Mouse (Mus musculus) limb, embryonic 10.5 days (tissue): ENCODE results near the gene AI597479. TPM values are rescaled to one million over a fixed set of nuclear protein-coding genes. Genes with fewer than 3 reads are reported as not detected.

ENCODE experiments used
- DNase-seq: peaks from one replicate; pipeline ENCODE4 v3.0.0-alpha.2; 2017; ENCODE audit warnings: low spot score
- H3K27ac ChIP-seq: fragments of 300-500 bp; sonication (generic); 2 replicates; pipeline ENCODE4 v1.5.1; 2016; ENCODE audit warnings: mild to moderate bottlenecking
- H3K27me3 ChIP-seq: fragments of 300-500 bp; sonication (generic); 2 replicates; pipeline ENCODE4 v1.6.1; 2016; ENCODE audit warnings: low read depth, mild to moderate bottlenecking; ENCODE audit not compliant: poor library complexity, severe bottlenecking
- H3K36me3 ChIP-seq: fragments of 300-500 bp; sonication (generic); 2 replicates; pipeline ENCODE4 v1.6.1; 2016; ENCODE audit warnings: mild to moderate bottlenecking, moderate library complexity
- H3K4me1 ChIP-seq: fragments of 300-500 bp; sonication (generic); 2 replicates; pipeline ENCODE4 v1.6.1; 2016
- H3K4me3 ChIP-seq: fragments of 300-500 bp; sonication (generic); 2 replicates; pipeline ENCODE4 v1.5.1; 2016; ENCODE audit warnings: mild to moderate bottlenecking, moderate library complexity
- H3K9me3 ChIP-seq: fragments of 300-500 bp; sonication (generic); replicated peaks from 2 replicates; pipeline ENCODE4 v1.6.1; 2016; ENCODE audit warnings: mild to moderate bottlenecking
- WGBS: fragments of 180-500 bp; shearing (Covaris S2); methylation state at CpG from one replicate; pipeline ENCODE4 v1.1.7; 2016; 5-methylcytosine and 5-hydroxymethylcytosine counted together
- polyA plus RNA-seq: library from polyadenylated mRNA; unstranded; fragments of >200 nt; fragmentation: Nextera tagmentation; extraction: Ambion mirVana; gene quantifications from 2 replicates; pipeline ENCODE4 v1.2.1, GENCODE M21; 2016

Gene AI597479
- polyA plus RNA-seq, 1 experiment from 2014 or later = 40.8 TPM

- Histone ChIP-seq H3K27ac (peak overlapping the region; percentile 90; the same call in 1 of the 2 replicates), H3K27me3 (no peaks in the 10 kb centered on the region), H3K36me3 (no peaks in the 10 kb centered on the region), H3K4me1 (peaks cover 13% of the 10 kb centered on the region), H3K4me3 (peak overlapping the region; percentile 83), H3K9me3 (no peaks in the 10 kb centered on the region)
- WGBS = 50% methylated on average over 13 of the region's 13 CpGs
- peak; percentile 33 for DNase-seq
Observed at GRCm38 (mm10) chr1:43091306-43092055, 7.0 kb upstream of the AI597479 start.

GRCm38 (mm10) chr1:43092056-43093015 is 6.2 kb upstream of the AI597479 start:
- peak overlapping the region; percentile 83 for H3K4me3 ChIP-seq
- H3K4me1 ChIP-seq = peaks cover 17% of the 10 kb centered on the region
- H3K27me3 ChIP-seq = no peaks in the 10 kb centered on the region
- H3K36me3 ChIP-seq = no peaks in the 10 kb centered on the region
- H3K9me3 ChIP-seq = no peaks in the 10 kb centered on the region
- peak overlapping the region; percentile 90 for H3K27ac ChIP-seq
- 3% methylated on average over 102 of the region's 102 CpGs for WGBS
- peak; percentile 72 for DNase-seq

- no peaks in the 10 kb centered on the region for H3K9me3 ChIP-seq
- no peaks in the 10 kb centered on the region for H3K36me3 ChIP-seq
- no peak overlapping the region for H3K27ac ChIP-seq
- no peak for DNase-seq
- H3K4me1 ChIP-seq = peaks cover 25% of the 10 kb centered on the region
- no peak overlapping the region for H3K4me3 ChIP-seq
- no peaks in the 10 kb centered on the region for H3K27me3 ChIP-seq
- 91% methylated on average over 2 of the region's 2 CpGs for WGBS
Observed at GRCm38 (mm10) chr1:43094206-43094605, 4.3 kb upstream of the AI597479 start.

- Histone ChIP-seq H3K36me3 (peaks cover 93% of the 10 kb centered on the region), H3K4me3 (no peak overlapping the region), H3K4me1 (no peaks in the 10 kb centered on the region), H3K27me3 (no peaks in the 10 kb centered on the region), H3K9me3 (no peaks in the 10 kb centered on the region), H3K27ac (no peak overlapping the region)
- no peak for DNase-seq
- WGBS = 95% methylated on average over 2 of the region's 2 CpGs
Observed at GRCm38 (mm10) chr1:43108729-43109128, 10.2 kb downstream of the AI597479 start.

- H3K4me1 ChIP-seq = no peaks in the 10 kb centered on the region
- no peak overlapping the region for H3K4me3 ChIP-seq
- peaks cover 94% of the 10 kb centered on the region for H3K36me3 ChIP-seq
- DNase-seq = peak; percentile 61
- H3K9me3 ChIP-seq = no peaks in the 10 kb centered on the region
- H3K27me3 ChIP-seq = no peaks in the 10 kb centered on the region
- 57% methylated on average over 4 of the region's 4 CpGs for WGBS
- no peak overlapping the region for H3K27ac ChIP-seq
Observed at GRCm38 (mm10) chr1:43110556-43110955, 12.0 kb downstream of the AI597479 start.

GRCm38 (mm10) chr1:43112882-43113281 is 14.4 kb downstream of the AI597479 start:
- Histone ChIP-seq H3K36me3 (peaks cover 94% of the 10 kb centered on the region), H3K9me3 (no peaks in the 10 kb centered on the region), H3K27me3 (no peaks in the 10 kb centered on the region), H3K27ac (no peak overlapping the region), H3K4me3 (no peak overlapping the region), H3K4me1 (no peaks in the 10 kb centered on the region)
- no peak for DNase-seq
- 86% methylated on average over 2 of the region's 2 CpGs for whole genome bisulfite sequencing

- 95% methylated on average over 8 of the region's 8 CpGs for WGBS
- H3K36me3 ChIP-seq = peaks cover 67% of the 10 kb centered on the region
- H3K9me3 ChIP-seq = no peaks in the 10 kb centered on the region
- no peaks in the 10 kb centered on the region for H3K4me1 ChIP-seq
- no peak for DNase-seq
- H3K4me3 ChIP-seq = no peak overlapping the region
- no peaks in the 10 kb centered on the region for H3K27me3 ChIP-seq
- H3K27ac ChIP-seq = no peak overlapping the region
Observed at GRCm38 (mm10) chr1:43117435-43117834, 18.9 kb downstream of the AI597479 start.

GRCm38 (mm10) chr1:43120950-43121349 is 22.4 kb downstream of the AI597479 start:
- Histone ChIP-seq H3K4me1 (no peaks in the 10 kb centered on the region), H3K4me3 (no peak overlapping the region), H3K27me3 (no peaks in the 10 kb centered on the region), H3K9me3 (no peaks in the 10 kb centered on the region), H3K27ac (no peak overlapping the region), H3K36me3 (peaks cover 34% of the 10 kb centered on the region)
- no peak for DNase-seq
- 96% methylated on average over 5 of the region's 5 CpGs for WGBS

- Histone ChIP-seq H3K9me3 (no peaks in the 10 kb centered on the region), H3K4me3 (no peak overlapping the region), H3K4me1 (no peaks in the 10 kb centered on the region), H3K27ac (no peak overlapping the region), H3K27me3 (no peaks in the 10 kb centered on the region), H3K36me3 (peaks cover 17% of the 10 kb centered on the region)
- WGBS = 88% methylated on average over 2 of the region's 2 CpGs
- no peak for DNase-seq
Observed at GRCm38 (mm10) chr1:43122616-43123015, 24.1 kb downstream of the AI597479 start.

- Histone ChIP-seq H3K36me3 (peaks cover 6% of the 10 kb centered on the region), H3K27ac (no peak overlapping the region), H3K4me1 (no peaks in the 10 kb centered on the region), H3K9me3 (no peaks in the 10 kb centered on the region), H3K4me3 (no peak overlapping the region), H3K27me3 (no peaks in the 10 kb centered on the region)
- DNase-seq = no peak
- WGBS = 77% methylated on average over 4 of the region's 4 CpGs
Observed at GRCm38 (mm10) chr1:43124726-43125125, 26.2 kb downstream of the AI597479 start.

GRCm38 (mm10) chr1:43127196-43127595 is 28.7 kb downstream of the AI597479 start:
- Histone ChIP-seq H3K27ac (no peak overlapping the region), H3K4me1 (no peaks in the 10 kb centered on the region), H3K27me3 (no peaks in the 10 kb centered on the region), H3K9me3 (no peaks in the 10 kb centered on the region), H3K4me3 (no peak overlapping the region), H3K36me3 (no peaks in the 10 kb centered on the region; the same call in 1 of the 2 replicates)
- DNase-seq = no peak

- DNase-seq = no peak
- no peaks in the 10 kb centered on the region for H3K27me3 ChIP-seq
- WGBS = 82% methylated on average over 8 of the region's 8 CpGs
- H3K4me1 ChIP-seq = no peaks in the 10 kb centered on the region
- no peaks in the 10 kb centered on the region for H3K9me3 ChIP-seq
- no peak overlapping the region for H3K27ac ChIP-seq
- H3K4me3 ChIP-seq = no peak overlapping the region
- H3K36me3 ChIP-seq = no peaks in the 10 kb centered on the region; the same call in 1 of the 2 replicates
Observed at GRCm38 (mm10) chr1:43127820-43128610, 29.5 kb downstream of the AI597479 start.
